Mouse (Mus musculus) stomach, embryonic 14.5 days (tissue): ENCODE data around the gene Ap5z1. TPM values are rescaled to one million over a fixed set of nuclear protein-coding genes. Genes with fewer than 3 reads are reported as not detected.

Source experiments
- ATAC-seq: fragments of 200-750 bp; cut with Nextera tagmentation; 2 replicates; pipeline ENCODE4 v1.8.0; 2017; ENCODE audit warnings: low read depth, moderate TSS enrichment; ENCODE audit not compliant: insufficient number of reproducible peaks, insufficient read depth, low FRiP score
- H3K27ac ChIP-seq: fragments of 300-500 bp; sonication (generic); 2 replicates; pipeline ENCODE4 v1.5.1; 2014; ENCODE audit warnings: mild to moderate bottlenecking, low read length, moderate library complexity, mixed read lengths
- H3K27me3 ChIP-seq: fragments of 300-500 bp; sonication (generic); 2 replicates; pipeline ENCODE4 v1.6.1; 2014; ENCODE audit warnings: low read length, control low read depth, mixed read lengths; ENCODE audit not compliant: control insufficient read depth, insufficient read depth
- H3K36me3 ChIP-seq: fragments of 300-500 bp; sonication (generic); 2 replicates; pipeline ENCODE4 v1.6.1; 2014; ENCODE audit warnings: mild to moderate bottlenecking, control low read depth, low read length, moderate library complexity, mixed read lengths; ENCODE audit not compliant: control insufficient read depth, insufficient read depth
- H3K4me1 ChIP-seq: fragments of 300-500 bp; sonication (generic); 2 replicates; pipeline ENCODE4 v1.6.1; 2014; ENCODE audit warnings: low read length, control low read depth, mixed read lengths; ENCODE audit not compliant: control insufficient read depth, insufficient read depth
- H3K4me2 ChIP-seq: fragments of 300-500 bp; sonication (generic); replicated peaks from 2 replicates; pipeline ENCODE4 v1.6.1; 2014; ENCODE audit warnings: low read depth, low read length, control low read depth
- H3K4me3 ChIP-seq: fragments of 300-500 bp; sonication (generic); 2 replicates; pipeline ENCODE4 v1.5.1; 2014; ENCODE audit warnings: low read depth, low read length, control low read depth
- H3K9ac ChIP-seq: fragments of 300-500 bp; sonication (generic); replicated peaks from 2 replicates; pipeline ENCODE4 v1.6.1; 2014; ENCODE audit warnings: low read depth, mild to moderate bottlenecking, control low read depth, low read length, moderate library complexity, mixed read lengths
- H3K9me3 ChIP-seq: fragments of 300-500 bp; sonication (generic); 2 replicates; pipeline ENCODE4 v1.6.1; 2016; ENCODE audit warnings: low read depth, low read length, control low read depth; ENCODE audit not compliant: control insufficient read depth
- WGBS: fragments of 180-500 bp; shearing (Covaris S2); extraction: QIAGEN DNeasy Blood & Tissue Kit; methylation state at CpG from one replicate; pipeline ENCODE4 v1.1.7; 2014; 5-methylcytosine and 5-hydroxymethylcytosine counted together
- polyA plus RNA-seq: library from polyadenylated mRNA; unstranded; fragments of >200 nt; fragmentation: Nextera tagmentation; extraction: Ambion mirVana; gene quantifications from 2 replicates; pipeline ENCODE4 v1.2.1, GENCODE M21; 2014

The Ap5z1 gene
- polyA plus RNA-seq, 1 experiment from 2014 or later: 11.0 TPM

DNA sequence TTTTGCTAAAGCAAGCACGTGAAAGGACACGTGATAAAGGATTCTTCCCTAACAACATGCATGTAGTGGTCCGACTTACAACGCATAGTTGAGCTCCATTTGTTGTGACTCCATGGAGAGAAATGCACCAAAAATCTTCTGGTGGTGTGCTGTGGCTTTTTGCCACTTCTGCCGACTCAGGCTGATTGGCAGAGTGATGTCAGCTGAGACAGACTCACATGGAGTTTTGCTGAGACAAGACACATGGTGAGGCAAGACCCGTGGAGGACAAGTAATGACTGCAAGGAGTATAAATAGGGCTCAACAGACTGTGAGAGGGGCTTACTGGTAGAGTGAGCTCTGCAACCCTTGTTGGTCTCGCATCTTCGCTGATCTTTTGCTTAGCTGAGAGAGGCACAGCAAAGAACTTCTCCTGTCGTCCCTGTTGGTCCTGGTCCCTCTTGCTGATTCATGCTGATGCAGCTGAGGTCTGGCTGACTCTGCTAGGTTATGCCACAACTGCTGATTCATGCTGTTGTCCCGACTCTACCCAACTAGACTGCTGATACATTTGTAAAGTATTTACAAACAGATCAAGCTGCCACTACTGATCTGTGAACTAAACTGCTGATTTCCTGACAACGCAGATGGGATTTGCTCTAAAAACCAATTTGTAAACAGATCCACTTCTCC lies 57.6 kb downstream of the Ap5z1 start:
- Histone ChIP-seq H3K27me3 (no peaks in the 10 kb centered on the region), H3K9ac (no peak overlapping the region), H3K9me3 (no peaks in the 10 kb centered on the region), H3K27ac (no peak overlapping the region), H3K4me2 (no peak overlapping the region), H3K36me3 (no peaks in the 10 kb centered on the region), H3K4me3 (no peak overlapping the region), H3K4me1 (0 out of 2 replicates have a peak, but pooled peaks cover 6% of the 10 kb centered on the region)
- 82% methylated on average over 11 of the region's 11 CpGs for WGBS
- no peak for ATAC-seq

DNA sequence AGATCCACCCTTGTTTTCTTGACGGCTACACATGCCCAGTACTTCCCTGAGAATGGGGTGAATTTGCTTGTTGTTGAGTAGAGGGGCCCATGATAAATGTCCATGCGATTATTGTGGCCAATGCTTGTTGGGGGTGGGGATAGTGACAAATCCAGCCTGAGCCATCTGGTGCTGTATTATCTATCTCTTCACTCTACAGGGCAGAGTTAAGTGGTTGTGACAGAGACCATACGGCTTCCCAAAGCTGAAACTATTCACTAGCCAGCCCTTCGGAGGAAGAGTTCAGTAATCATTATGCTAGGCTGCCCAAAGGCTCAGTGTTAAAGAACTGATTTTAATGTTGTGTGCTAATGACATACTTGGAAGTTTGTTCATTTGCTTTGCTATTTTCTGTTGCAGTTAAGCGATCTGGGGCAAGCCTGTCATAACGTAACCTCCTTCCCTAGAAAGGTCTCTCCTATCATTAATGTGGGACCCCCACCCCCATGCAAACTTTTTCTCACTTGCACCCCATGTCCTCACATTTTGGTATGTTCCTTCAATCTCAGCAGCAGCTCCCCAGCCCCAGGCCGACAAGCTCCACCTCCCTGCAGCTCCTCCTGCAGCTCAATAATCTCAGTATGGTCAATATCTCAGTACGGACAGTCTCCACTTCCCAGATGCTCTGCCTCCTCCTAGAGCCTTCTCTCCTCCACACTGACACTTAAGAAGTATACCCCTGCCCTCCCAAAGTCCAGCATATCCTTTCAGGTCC lies 61.1 kb downstream of the Ap5z1 start:
- 61% methylated on average over 8 of the region's 8 CpGs for WGBS
- Histone ChIP-seq H3K27me3 (no peaks in the 10 kb centered on the region), H3K4me3 (no peak overlapping the region), H3K36me3 (no peaks in the 10 kb centered on the region), H3K4me2 (no peak overlapping the region), H3K9me3 (no peaks in the 10 kb centered on the region), H3K9ac (no peak overlapping the region), H3K4me1 (0 out of 2 replicates have a peak, but pooled peaks cover 6% of the 10 kb centered on the region), H3K27ac (peak overlapping the region; percentile 33; the same call in 1 of the 2 replicates)
- no peak for ATAC-seq

Other genes with a start within 250 kb of the Ap5z1 start
- gene Foxk1, start 62.4 kb upstream of the Ap5z1 start, polyA plus RNA-seq: 3.9 and 4.1 TPM in 2 replicates
- gene Papolb, start 66.1 kb downstream of the Ap5z1 start, polyA plus RNA-seq: 0.07 and 0.27 TPM in 2 replicates
- gene Radil, start 87.2 kb downstream of the Ap5z1 start, polyA plus RNA-seq: 1.6 and 2.1 TPM in 2 replicates
- 2.0 and 2.6 TPM in 2 replicates for gene Mmd2, start 144.9 kb downstream of the Ap5z1 start, polyA plus RNA-seq
- 40.1 and 42.9 TPM in 2 replicates for gene Wipi2, start 163.8 kb downstream of the Ap5z1 start, polyA plus RNA-seq
- 7.9 and 8.1 TPM in 2 replicates for gene Slc29a4, start 228.6 kb downstream of the Ap5z1 start, polyA plus RNA-seq